Mouse (Mus musculus) erythroid progenitor cell, adult 5-6 weeks (primary cell): ENCODE results near the gene Fry. TPM values are rescaled to one million over a fixed set of nuclear protein-coding genes. Genes with fewer than 3 reads are reported as not detected.

Source experiments
- ATAC-seq: replicated peaks from 2 replicates; pipeline ENCODE4 v1.8.0; 2016; ENCODE audit warnings: moderate number of reproducible peaks, mild to moderate bottlenecking, moderate TSS enrichment, inconsistent platforms; ENCODE audit not compliant: poor library complexity, low FRiP score, severe bottlenecking
- total RNA-seq, 2 experiments: library from RNA; stranded (forward) in 1 of 2; stranded (reverse) in 1 of 2; fragments of 150-400 nt in 1 of 2; fragments of 186-747, 209-891 nt in 1 of 2; gene quantifications; 2 replicates each; pipeline versions ENCODE4 v1.2.3 to v1.2.4; 2015 to 2017; ENCODE audit warnings: low replicate concordance in 2 of 2

Gene Fry
- total RNA-seq, 2 experiments from 2014 or later = 13.8 to 28.3 TPM

GRCm38 (mm10) chr5:150262046-150262716 is 143.7 kb downstream of the Fry start:
- ATAC-seq = no peak

GRCm38 (mm10) chr5:150262717-150263103 is 144.3 kb downstream of the Fry start:
- no peak for ATAC-seq

- ATAC-seq = no peak
Observed at GRCm38 (mm10) chr5:150263162-150263561, 144.7 kb downstream of the Fry start.

GRCm38 (mm10) chr5:150263656-150264055 is 145.2 kb downstream of the Fry start:
- no peak for ATAC-seq

- ATAC-seq = no peak
Observed at GRCm38 (mm10) chr5:150265005-150265404, 146.6 kb downstream of the Fry start.

- ATAC-seq = no peak
Observed at GRCm38 (mm10) chr5:150265953-150266352, 147.5 kb downstream of the Fry start.

GRCm38 (mm10) chr5:150268261-150268660 is 149.8 kb downstream of the Fry start:
- no peak for ATAC-seq

GRCm38 (mm10) chr5:150270468-150270867 is 152.0 kb downstream of the Fry start:
- no peak for ATAC-seq

GRCm38 (mm10) chr5:150272173-150272572 is 153.7 kb downstream of the Fry start:
- ATAC-seq = no peak

- no peak for ATAC-seq
Observed at GRCm38 (mm10) chr5:150275314-150275713, 156.9 kb downstream of the Fry start.

GRCm38 (mm10) chr5:150276611-150277010 is 158.2 kb downstream of the Fry start:
- no peak for ATAC-seq

GRCm38 (mm10) chr5:150279387-150279786 is 160.9 kb downstream of the Fry start:
- ATAC-seq = no peak

GRCm38 (mm10) chr5:150281084-150281483 is 162.6 kb downstream of the Fry start:
- no peak for ATAC-seq

GRCm38 (mm10) chr5:150282091-150282490 is 163.6 kb downstream of the Fry start:
- ATAC-seq = no peak

GRCm38 (mm10) chr5:150287949-150288348 is 169.5 kb downstream of the Fry start:
- no peak for ATAC-seq

GRCm38 (mm10) chr5:150289611-150290010 is 171.2 kb downstream of the Fry start:
- ATAC-seq = no peak

- no peak for ATAC-seq
Observed at GRCm38 (mm10) chr5:150290494-150291199, 172.2 kb downstream of the Fry start.

- ATAC-seq = no peak
Observed at GRCm38 (mm10) chr5:150291216-150291615, 172.8 kb downstream of the Fry start.

GRCm38 (mm10) chr5:150292186-150292585 is 173.7 kb downstream of the Fry start:
- ATAC-seq = no peak

GRCm38 (mm10) chr5:150294306-150294705 is 175.9 kb downstream of the Fry start:
- ATAC-seq = no peak

GRCm38 (mm10) chr5:150295096-150295495 is 176.7 kb downstream of the Fry start:
- ATAC-seq = no peak
